Mouse (Mus musculus) heart, adult 2 months (tissue): ENCODE measurements around the gene Cabin1.

Source experiments
- CTCF ChIP-seq: fragments of 200-600 bp; IDR thresholded peaks from 2 replicates; pipeline ENCODE4 v1.8.1; 2022; ENCODE audit warnings: antibody characterized with exemption, mild to moderate bottlenecking, moderate library complexity
- EP300 ChIP-seq: fragments of 200-500 bp; IDR thresholded peaks from 2 replicates; pipeline ENCODE4 v1.6.1; 2011; ENCODE audit warnings: low read depth, low read length, control low read depth; ENCODE audit not compliant: insufficient read depth

GRCm38 (mm10) chr10:75777885-75778284 lies 13.7 kb upstream of the Cabin1 start:
- TF ChIP-seq CTCF (no peak), EP300 (no peak)
